Mouse (Mus musculus): ENCODE data around the gene Gm20696. TPM values are rescaled to one million over a fixed set of nuclear protein-coding genes. Genes with fewer than 3 reads are reported as not detected.

Gm20696 gene
- polyA plus RNA-seq, 1 experiment from 2014 or later, result 6.9 TPM

DNA sequence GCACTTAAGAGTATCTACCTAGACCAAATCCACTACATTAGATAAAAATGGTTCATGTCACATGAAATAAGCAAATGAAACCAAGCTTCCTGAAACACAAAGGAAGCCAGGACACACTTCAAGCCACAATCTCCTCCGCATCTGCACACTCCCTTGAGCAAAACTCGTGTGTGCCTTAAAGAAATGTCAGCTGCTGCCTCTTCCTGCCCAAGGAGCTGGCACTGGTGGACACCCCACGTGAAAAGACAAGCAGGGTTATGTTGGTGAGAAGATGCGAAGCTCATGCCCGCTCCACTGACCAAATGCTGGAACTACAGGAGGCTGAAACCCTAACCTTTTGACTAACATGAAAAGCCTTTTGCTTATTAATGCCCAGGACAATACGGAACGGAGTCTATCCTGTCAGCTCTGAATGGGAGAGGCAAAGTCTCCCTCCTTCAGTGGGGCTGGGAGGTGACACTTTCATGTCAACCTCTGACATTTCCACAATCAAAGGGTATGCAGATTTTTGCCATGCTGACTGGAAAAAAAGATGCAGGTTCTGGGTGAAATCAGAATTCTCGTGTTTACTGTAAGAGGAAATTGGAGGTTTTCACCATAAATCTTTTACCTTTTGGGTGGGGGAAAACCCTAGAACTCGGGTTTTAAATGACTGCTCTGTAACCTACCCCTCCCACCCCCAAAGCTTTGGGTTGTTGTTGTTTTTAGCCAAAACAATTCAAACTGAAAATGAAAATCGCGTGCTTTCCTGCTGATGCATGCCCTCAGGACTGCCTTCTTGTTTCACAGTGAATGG lies 405.5 kb downstream of the Gm20696 start:
- no peaks in the 10 kb centered on the region for H3K27me3 ChIP-seq
- no peaks in the 10 kb centered on the region for H3K36me3 ChIP-seq
- no peaks in the 10 kb centered on the region for H3K9me3 ChIP-seq
- no peak overlapping the region for H3K9ac ChIP-seq (replicated peaks)
- H3K4me2 ChIP-seq (replicated peaks), result no peak overlapping the region
- H3K4me3 ChIP-seq, result no peak overlapping the region
- ATAC-seq (ENCODE audit: low FRiP score, low read depth), result no peak
- H3K27ac ChIP-seq (replicated peaks), result no peak overlapping the region
- H3K4me1 ChIP-seq, result peaks cover 43% of the 10 kb centered on the region
- WGBS, result 40% methylated on average over 11 of the region's 11 CpGs

DNA sequence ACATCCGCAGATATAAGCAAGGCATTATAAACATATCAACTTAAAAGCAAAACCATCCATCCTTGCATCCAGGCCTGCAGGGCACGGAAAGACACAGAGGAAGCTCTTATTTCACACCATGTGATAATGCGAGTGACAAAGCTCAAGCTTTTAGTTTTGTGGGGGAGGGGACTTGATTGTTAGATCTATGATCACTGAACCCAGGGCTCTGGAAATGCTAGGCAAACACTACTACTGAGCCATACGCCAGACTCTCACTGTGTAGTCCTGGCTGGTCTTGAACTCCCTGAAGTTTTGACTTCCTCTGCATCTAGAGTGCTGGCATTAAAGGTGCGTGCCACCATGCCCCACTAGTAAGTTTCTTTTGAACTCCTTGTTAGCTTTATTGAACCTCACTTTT lies 408.3 kb downstream of the Gm20696 start:
- no peak overlapping the region for H3K4me3 ChIP-seq
- H3K27me3 ChIP-seq, result no peaks in the 10 kb centered on the region
- 78% methylated on average over 5 of the region's 5 CpGs for WGBS
- no peaks in the 10 kb centered on the region for H3K9me3 ChIP-seq
- no peak overlapping the region for H3K4me2 ChIP-seq (replicated peaks)
- H3K36me3 ChIP-seq, result no peaks in the 10 kb centered on the region
- no peak overlapping the region for H3K9ac ChIP-seq (replicated peaks)
- H3K4me1 ChIP-seq, result peaks cover 16% of the 10 kb centered on the region
- H3K27ac ChIP-seq (replicated peaks), result no peak overlapping the region
- ATAC-seq (ENCODE audit: low FRiP score, low read depth), result no peak

DNA sequence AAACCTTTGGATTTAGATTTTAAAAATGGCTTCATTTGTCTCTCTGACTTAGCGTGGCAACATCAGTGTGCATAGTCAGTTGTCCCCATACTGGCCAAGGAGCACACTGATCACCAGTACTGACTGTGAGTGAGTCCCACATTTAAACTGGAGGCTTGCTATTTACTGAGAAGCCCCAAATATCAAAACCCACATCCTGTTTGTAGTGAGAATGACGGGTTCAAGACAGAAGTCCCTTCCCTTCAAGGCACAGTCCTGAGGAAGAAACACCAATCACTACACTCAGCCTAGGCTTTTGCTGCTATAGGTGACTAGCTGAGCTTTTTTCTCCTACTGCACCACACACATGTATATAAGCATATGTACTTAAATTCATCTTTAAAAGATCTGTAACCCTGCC lies 408.9 kb downstream of the Gm20696 start:
- no peak for ATAC-seq (ENCODE audit: low FRiP score, low read depth)
- Histone ChIP-seq H3K4me1 (peaks cover 12% of the 10 kb centered on the region; the same call in 1 of the 2 replicates), H3K36me3 (no peaks in the 10 kb centered on the region), H3K9me3 (no peaks in the 10 kb centered on the region), H3K27me3 (no peaks in the 10 kb centered on the region), H3K9ac (replicated peaks) (no peak overlapping the region), H3K27ac (replicated peaks) (no peak overlapping the region), H3K4me2 (replicated peaks) (no peak overlapping the region), H3K4me3 (no peak overlapping the region)
- 82% methylated on average over 2 of the region's 2 CpGs for WGBS

DNA sequence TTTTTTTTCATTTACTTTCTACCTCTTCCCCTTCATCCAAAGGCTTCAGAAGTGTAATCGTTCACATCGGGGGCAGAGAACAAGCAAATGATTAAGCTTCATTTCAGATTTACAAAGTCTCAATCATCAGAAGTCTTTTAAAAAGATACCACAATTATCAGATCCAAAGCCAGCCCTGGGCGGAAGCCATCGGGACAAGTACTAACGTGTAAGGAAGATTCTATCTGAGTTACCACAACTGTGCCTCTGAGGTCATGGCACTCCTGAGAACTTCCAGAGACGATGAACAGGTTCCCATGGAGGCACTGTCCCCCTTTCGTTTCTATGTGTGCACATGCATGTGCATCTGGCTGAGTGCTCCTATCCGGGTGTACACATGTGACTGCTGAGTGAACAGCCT lies 413.3 kb downstream of the Gm20696 start:
- H3K4me3 ChIP-seq, result no peak overlapping the region
- no peak overlapping the region for H3K9ac ChIP-seq (replicated peaks)
- no peaks in the 10 kb centered on the region for H3K9me3 ChIP-seq
- H3K4me1 ChIP-seq, result no peaks in the 10 kb centered on the region
- no peak overlapping the region for H3K27ac ChIP-seq (replicated peaks)
- no peaks in the 10 kb centered on the region for H3K27me3 ChIP-seq
- no peak for ATAC-seq (ENCODE audit: low FRiP score, low read depth)
- H3K4me2 ChIP-seq (replicated peaks), result no peak overlapping the region
- WGBS, result 90% methylated on average over 8 of the region's 8 CpGs
- H3K36me3 ChIP-seq, result no peaks in the 10 kb centered on the region

DNA sequence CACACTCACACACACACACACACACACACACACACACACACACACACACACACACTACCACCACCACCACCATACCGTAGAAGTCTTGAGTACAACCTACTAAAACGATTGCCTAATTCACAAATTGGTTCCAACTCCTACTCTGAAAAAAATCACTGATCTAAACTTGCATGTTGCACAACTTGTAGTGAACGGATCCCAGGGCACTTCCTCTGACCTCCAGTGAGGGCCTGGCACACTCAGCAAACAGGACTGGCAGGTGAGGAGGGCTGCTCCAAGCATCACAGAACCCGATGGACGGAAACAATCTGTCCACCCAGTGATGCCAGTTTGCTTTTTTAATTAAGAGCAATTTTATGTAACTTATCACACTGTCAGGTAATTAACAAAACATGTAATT lies 413.8 kb downstream of the Gm20696 start:
- Histone ChIP-seq H3K4me1 (no peaks in the 10 kb centered on the region), H3K9me3 (no peaks in the 10 kb centered on the region), H3K27ac (replicated peaks) (no peak overlapping the region), H3K4me3 (no peak overlapping the region), H3K36me3 (no peaks in the 10 kb centered on the region), H3K4me2 (replicated peaks) (no peak overlapping the region), H3K9ac (replicated peaks) (no peak overlapping the region), H3K27me3 (no peaks in the 10 kb centered on the region)
- 88% methylated on average over 5 of the region's 5 CpGs for WGBS
- ATAC-seq (ENCODE audit: low FRiP score, low read depth), result no peak

DNA sequence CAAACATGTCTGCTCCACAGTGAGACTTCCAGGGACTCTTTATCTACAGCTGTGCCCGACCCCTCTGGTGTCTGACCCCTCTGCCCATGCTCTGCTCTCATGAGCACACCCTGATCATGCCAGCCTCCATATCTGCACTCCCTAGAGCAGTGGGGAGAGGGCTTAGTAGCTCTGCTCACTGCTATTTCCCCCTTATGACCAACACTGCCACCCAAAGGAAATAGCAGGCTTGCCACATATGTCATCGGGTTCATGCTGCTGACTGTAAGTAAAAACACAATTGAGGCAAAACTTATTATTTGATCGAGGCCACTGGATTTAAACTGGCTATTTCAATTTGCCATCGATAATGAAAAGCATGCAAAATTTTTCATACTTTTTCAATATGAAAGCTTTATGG lies 414.7 kb downstream of the Gm20696 start:
- no peak overlapping the region for H3K27ac ChIP-seq (replicated peaks)
- H3K4me2 ChIP-seq (replicated peaks), result no peak overlapping the region
- no peaks in the 10 kb centered on the region for H3K9me3 ChIP-seq
- H3K4me3 ChIP-seq, result no peak overlapping the region
- H3K36me3 ChIP-seq, result no peaks in the 10 kb centered on the region
- 91% methylated on average over 4 of the region's 4 CpGs for WGBS
- no peaks in the 10 kb centered on the region for H3K4me1 ChIP-seq
- H3K27me3 ChIP-seq, result no peaks in the 10 kb centered on the region
- no peak overlapping the region for H3K9ac ChIP-seq (replicated peaks)
- ATAC-seq (ENCODE audit: low FRiP score, low read depth), result no peak

DNA sequence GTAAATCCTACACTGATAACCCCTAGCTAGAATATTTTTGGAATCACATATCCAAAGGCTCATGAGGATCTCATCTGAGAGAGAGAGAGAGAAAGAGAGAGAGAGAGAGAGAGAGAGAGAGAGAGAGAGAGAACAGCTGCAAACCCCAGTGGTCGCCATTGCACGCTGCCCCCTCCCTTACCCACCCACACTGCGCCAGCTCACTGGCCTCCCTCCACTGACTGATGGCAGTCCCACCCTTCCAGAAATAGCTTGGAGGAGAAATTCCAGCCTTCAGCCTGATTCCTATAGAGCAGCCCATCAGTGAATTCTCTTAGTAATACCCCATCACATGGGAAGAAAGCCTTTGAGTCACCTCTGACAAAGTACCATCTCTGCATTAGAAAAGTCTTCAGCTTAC lies 415.4 kb downstream of the Gm20696 start:
- no peak overlapping the region for H3K4me2 ChIP-seq (replicated peaks)
- H3K27ac ChIP-seq (replicated peaks), result no peak overlapping the region
- H3K27me3 ChIP-seq, result no peaks in the 10 kb centered on the region
- H3K36me3 ChIP-seq, result no peaks in the 10 kb centered on the region
- H3K4me3 ChIP-seq, result no peak overlapping the region
- H3K4me1 ChIP-seq, result no peaks in the 10 kb centered on the region
- no peaks in the 10 kb centered on the region for H3K9me3 ChIP-seq
- no peak for ATAC-seq (ENCODE audit: low FRiP score, low read depth)
- no peak overlapping the region for H3K9ac ChIP-seq (replicated peaks)
- 93% methylated on average over 3 of the region's 3 CpGs for WGBS

DNA sequence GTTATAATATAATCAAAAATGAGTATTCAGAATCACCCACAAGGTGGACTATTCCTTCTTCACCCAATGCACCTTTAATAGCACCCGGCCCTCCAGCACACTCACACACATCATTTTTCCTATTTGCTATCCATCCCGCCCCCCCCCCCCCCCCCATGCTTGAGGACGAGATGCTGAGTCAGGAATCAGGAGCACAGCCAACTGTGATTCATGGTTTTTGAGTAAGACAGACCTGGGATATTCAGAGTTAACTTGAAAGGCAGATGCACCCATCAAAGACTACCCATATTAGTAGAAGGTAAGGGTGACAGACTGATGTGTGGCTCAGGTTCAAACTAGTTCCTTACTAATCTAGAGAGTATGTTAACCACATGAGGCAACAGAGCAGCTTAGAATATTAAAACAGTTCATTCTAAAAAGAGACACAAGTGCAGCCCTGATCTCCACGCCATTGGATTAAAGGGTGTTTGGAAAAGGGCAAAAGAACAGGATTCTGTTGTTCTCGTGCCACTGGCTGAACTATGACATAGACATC lies 417.0 kb downstream of the Gm20696 start:
- WGBS, result 67% methylated on average over 5 of the region's 5 CpGs
- no peaks in the 10 kb centered on the region for H3K27me3 ChIP-seq
- ATAC-seq (ENCODE audit: low FRiP score, low read depth), result no peak

DNA sequence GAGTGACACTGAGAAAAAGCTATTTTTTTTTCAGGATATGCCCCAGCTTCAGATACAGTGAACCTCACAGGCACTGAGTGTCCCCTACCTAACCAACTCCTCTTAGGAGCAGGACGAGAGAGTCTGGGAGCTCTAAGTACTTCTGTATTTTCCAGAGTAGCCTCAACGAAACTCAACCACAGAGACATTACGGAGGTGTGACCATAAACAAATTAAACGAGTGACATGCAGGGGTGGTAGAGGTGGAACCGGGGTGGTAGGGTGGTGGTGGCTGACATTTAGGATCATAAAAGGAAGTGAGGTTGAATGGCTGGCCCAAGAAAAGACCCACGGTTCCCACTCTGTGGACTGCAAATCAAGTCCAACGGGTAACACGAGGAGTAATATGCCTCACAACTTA lies 418.2 kb downstream of the Gm20696 start:
- no peak for ATAC-seq (ENCODE audit: low FRiP score, low read depth)
- H3K9ac ChIP-seq (replicated peaks), result no peak overlapping the region
- 88% methylated on average over 8 of the region's 8 CpGs for WGBS

More for the DNA sequence above, 417.0 kb downstream of the Gm20696 start:
- Histone ChIP-seq H3K4me2 (replicated peaks) (no peak overlapping the region), H3K27ac (replicated peaks) (no peak overlapping the region), H3K9me3 (no peaks in the 10 kb centered on the region), H3K4me1 (no peaks in the 10 kb centered on the region), H3K4me3 (no peak overlapping the region), H3K36me3 (no peaks in the 10 kb centered on the region), H3K9ac (replicated peaks) (no peak overlapping the region)

DNA sequence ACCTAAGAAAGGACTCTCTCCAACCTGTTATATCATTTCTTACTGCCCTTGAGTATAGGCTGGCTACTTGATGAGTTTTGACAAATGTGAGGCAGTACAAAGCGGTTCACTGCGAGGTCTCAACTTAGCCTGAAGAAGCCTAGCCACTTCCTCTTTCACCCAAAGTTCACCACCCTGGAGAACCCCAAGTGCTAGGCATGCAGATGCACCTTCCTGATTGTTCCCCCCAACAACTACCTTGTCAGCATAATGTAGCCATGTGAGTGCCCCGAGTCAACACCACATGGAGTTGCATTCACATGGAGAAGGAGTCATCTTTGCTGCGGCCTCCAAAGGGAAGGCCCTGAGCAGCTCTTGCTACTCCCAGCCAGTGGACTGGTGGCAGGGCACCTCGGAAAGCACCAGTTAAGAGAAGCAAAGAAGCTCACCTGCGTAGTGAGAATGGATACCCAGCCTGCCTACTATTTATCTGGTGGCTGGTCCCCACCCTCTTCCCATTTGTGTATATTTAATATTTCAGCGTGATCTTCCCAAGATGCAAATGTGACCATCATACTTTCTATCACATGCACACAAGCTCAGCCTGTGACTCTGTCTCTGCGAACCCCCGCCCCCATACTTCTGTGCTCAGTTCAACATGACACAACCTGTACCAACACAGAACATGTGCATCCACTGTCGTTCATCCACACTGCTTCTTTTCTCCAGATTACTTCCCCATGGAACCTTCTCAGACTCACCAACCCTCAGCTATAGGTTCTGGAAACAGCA lies 424.8 kb downstream of the Gm20696 start:
- Histone ChIP-seq H3K4me2 (replicated peaks) (no peak overlapping the region), H3K9ac (replicated peaks) (no peak overlapping the region), H3K4me3 (no peak overlapping the region), H3K27me3 (no peaks in the 10 kb centered on the region), H3K27ac (replicated peaks) (no peak overlapping the region), H3K36me3 (no peaks in the 10 kb centered on the region), H3K9me3 (no peaks in the 10 kb centered on the region), H3K4me1 (no peaks in the 10 kb centered on the region)
- ATAC-seq (ENCODE audit: low FRiP score, low read depth), result no peak
- WGBS, result 94% methylated on average over 10 of the region's 10 CpGs

More for the DNA sequence above, 418.2 kb downstream of the Gm20696 start:
- Histone ChIP-seq H3K36me3 (no peaks in the 10 kb centered on the region), H3K27me3 (no peaks in the 10 kb centered on the region), H3K4me1 (no peaks in the 10 kb centered on the region), H3K4me3 (no peak overlapping the region), H3K27ac (replicated peaks) (no peak overlapping the region), H3K4me2 (replicated peaks) (no peak overlapping the region), H3K9me3 (no peaks in the 10 kb centered on the region)

DNA sequence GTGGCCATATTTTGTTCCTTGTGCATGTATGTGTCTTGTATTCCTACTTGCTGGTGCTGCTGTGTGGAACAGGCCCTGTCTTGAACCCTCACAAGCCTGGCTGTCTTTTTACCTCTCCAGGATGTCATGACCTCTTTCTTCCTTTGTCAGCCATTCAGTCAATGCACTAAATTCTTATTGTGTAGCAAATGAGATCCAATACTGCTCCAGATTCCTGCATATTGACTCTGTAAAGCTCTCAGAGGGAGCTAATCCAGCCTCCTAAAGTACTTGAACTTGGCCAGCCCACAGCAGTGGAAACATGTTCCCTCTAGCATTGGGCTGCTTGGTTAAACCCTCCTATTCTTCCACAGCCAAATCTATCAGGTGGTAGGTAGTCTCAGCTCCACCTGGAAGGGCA lies 425.8 kb downstream of the Gm20696 start:
- no peak for ATAC-seq (ENCODE audit: low FRiP score, low read depth)
- no peaks in the 10 kb centered on the region for H3K4me1 ChIP-seq
- H3K4me2 ChIP-seq (replicated peaks), result no peak overlapping the region
- H3K4me3 ChIP-seq, result no peak overlapping the region
- H3K9ac ChIP-seq (replicated peaks), result no peak overlapping the region
- H3K27me3 ChIP-seq, result no peaks in the 10 kb centered on the region
- H3K36me3 ChIP-seq, result no peaks in the 10 kb centered on the region
- no peak overlapping the region for H3K27ac ChIP-seq (replicated peaks)
- H3K9me3 ChIP-seq, result no peaks in the 10 kb centered on the region

DNA sequence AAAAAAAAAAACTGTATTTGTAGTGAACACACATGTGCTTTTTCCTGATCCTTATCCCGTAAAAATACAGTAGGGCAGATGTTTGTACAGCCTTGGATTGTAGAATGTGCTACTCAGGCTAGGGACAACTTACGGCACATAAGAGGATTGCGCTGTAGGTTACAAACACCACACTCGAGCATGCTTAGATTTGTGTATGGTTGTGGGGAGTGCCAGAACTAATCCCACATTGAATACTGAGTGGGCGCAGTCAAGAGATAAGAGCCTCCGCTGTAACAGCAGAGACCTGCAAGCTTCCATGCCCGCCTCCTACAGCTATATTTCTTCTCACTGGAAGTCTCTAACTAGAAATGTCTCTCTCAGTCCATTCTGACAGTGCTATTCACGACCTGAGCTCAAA lies 431.0 kb downstream of the Gm20696 start:
- Histone ChIP-seq H3K4me2 (replicated peaks) (no peak overlapping the region), H3K9me3 (no peaks in the 10 kb centered on the region), H3K27me3 (no peaks in the 10 kb centered on the region), H3K4me1 (peaks cover 3% of the 10 kb centered on the region; the same call in 1 of the 2 replicates), H3K9ac (replicated peaks) (no peak overlapping the region), H3K4me3 (no peak overlapping the region), H3K27ac (replicated peaks) (no peak overlapping the region), H3K36me3 (no peaks in the 10 kb centered on the region)
- WGBS, result 79% methylated on average over 8 of the region's 8 CpGs
- ATAC-seq (ENCODE audit: low FRiP score, low read depth), result no peak

All from midbrain, embryonic 12.5 days (tissue).